Mouse (Mus musculus) small intestine, adult 2 months (tissue): Measurements from ENCODE around the gene Fbxl13. TPM values are rescaled to one million over a fixed set of nuclear protein-coding genes. Genes with fewer than 3 reads are reported as not detected.

Source experiments
- H3K27ac ChIP-seq: fragments of 200-500 bp; 2 replicates; pipeline ENCODE4 v1.5.1; 2012; ENCODE audit warnings: low read depth, low read length, control low read depth, inconsistent platforms; ENCODE audit not compliant: insufficient read depth
- H3K27me3 ChIP-seq: fragments of 200-500 bp; 2 replicates; pipeline ENCODE4 v1.6.1; 2012; ENCODE audit warnings: mild to moderate bottlenecking, moderate library complexity, low read length, inconsistent platforms; ENCODE audit not compliant: control insufficient read depth, insufficient read depth
- H3K36me3 ChIP-seq: fragments of 200-500 bp; 2 replicates; pipeline ENCODE4 v1.6.1; 2012; ENCODE audit warnings: mild to moderate bottlenecking, low read length, control low read depth, inconsistent platforms; ENCODE audit not compliant: control insufficient read depth, insufficient read depth
- H3K4me1 ChIP-seq: fragments of 200-500 bp; 2 replicates; pipeline ENCODE4 v1.6.1; 2012; ENCODE audit warnings: low read length, inconsistent platforms, mixed read lengths; ENCODE audit not compliant: control insufficient read depth, insufficient read depth, insufficient read length
- H3K4me3 ChIP-seq: fragments of 200-500 bp; 2 replicates; pipeline ENCODE4 v1.5.1; 2012; ENCODE audit warnings: low read depth, mild to moderate bottlenecking, control low read depth, inconsistent platforms, low read length, moderate library complexity
- CTCF ChIP-seq: fragments of 200-500 bp; IDR thresholded peaks from 2 replicates; pipeline ENCODE4 v1.5.1; 2012; ENCODE audit warnings: low read depth, mild to moderate bottlenecking, control low read depth, inconsistent platforms, low read length, moderate library complexity, mixed read lengths; ENCODE audit not compliant: insufficient replicate concordance, insufficient read length; ENCODE audit errors: extremely low read depth
- POLR2A ChIP-seq: fragments of 200-500 bp; IDR thresholded peaks from 2 replicates; pipeline ENCODE4 v1.6.1; 2012; ENCODE audit warnings: low read depth, mild to moderate bottlenecking, control low read depth, inconsistent platforms, low read length, moderate library complexity
- WGBS: fragments of 180-500 bp; shearing (Covaris S2); methylation state at CpG from one replicate; pipeline ENCODE4 v1.1.7; 2018; 5-methylcytosine and 5-hydroxymethylcytosine counted together
- polyA plus RNA-seq: library from polyadenylated mRNA; depleted of rRNA; stranded (reverse); fragments of >200 nt; gene quantifications from 2 replicates; pipeline ENCODE4 v1.2.3, GENCODE M21; 2012

Gene Fbxl13
- polyA plus RNA-seq, 1 experiment, result not detected

DNA sequence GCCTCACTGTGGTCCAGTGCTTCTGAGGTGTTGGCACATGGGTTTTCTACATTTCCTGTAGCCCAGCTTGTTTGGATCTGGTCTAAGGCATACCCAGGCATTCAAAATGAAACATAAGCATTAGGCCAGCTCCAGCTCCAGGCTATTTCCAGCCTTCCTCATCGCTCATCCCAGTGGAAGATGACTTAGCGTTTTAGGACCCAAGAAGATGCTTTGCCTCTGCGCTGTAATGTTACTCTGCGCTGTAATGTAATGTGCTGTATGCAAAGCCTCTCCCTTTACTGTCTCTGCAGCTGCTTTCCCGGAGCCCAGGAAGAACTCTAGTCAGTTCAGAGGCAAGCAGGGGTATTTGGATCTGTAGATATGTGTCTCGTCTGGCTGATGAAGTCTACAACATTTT lies 12.6 kb upstream of the Fbxl13 start:
- Histone ChIP-seq H3K27me3 (no peaks in the 10 kb centered on the region), H3K4me1 (no peaks in the 10 kb centered on the region), H3K27ac (no peak overlapping the region), H3K36me3 (peaks cover 21% of the 10 kb centered on the region; the same call in 1 of the 2 replicates), H3K4me3 (no peak overlapping the region)
- 92% methylated on average over 6 of the region's 6 CpGs for WGBS
- TF ChIP-seq POLR2A (no peak), CTCF (no peak)

DNA sequence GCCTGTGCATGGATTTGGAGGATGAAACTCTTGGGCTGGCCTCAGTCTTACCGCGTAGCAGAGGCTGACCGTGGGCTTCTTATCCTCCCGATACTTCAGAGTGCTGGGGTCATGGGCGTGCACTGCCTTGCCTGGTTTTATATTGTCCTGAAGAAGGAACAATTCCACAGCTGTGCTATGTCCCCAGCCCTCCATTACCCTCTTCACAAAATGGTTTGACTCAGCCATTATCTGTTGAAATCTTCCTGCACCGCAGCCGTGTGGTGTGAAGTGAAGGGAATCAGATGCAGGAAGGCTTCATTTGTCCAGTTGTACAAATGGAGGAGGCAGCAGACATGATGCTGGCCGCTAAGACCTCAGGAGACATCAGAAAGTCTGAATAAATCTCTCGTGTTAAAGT lies 11.5 kb upstream of the Fbxl13 start:
- 86% methylated on average over 9 of the region's 9 CpGs for WGBS
- H3K27me3 ChIP-seq, result no peaks in the 10 kb centered on the region
- H3K4me1 ChIP-seq, result no peaks in the 10 kb centered on the region
- no peak overlapping the region for H3K4me3 ChIP-seq
- peaks cover 31% of the 10 kb centered on the region for H3K36me3 ChIP-seq
- no peak for TF ChIP-seq POLR2A
- TF ChIP-seq CTCF, result no peak
- H3K27ac ChIP-seq, result no peak overlapping the region

DNA sequence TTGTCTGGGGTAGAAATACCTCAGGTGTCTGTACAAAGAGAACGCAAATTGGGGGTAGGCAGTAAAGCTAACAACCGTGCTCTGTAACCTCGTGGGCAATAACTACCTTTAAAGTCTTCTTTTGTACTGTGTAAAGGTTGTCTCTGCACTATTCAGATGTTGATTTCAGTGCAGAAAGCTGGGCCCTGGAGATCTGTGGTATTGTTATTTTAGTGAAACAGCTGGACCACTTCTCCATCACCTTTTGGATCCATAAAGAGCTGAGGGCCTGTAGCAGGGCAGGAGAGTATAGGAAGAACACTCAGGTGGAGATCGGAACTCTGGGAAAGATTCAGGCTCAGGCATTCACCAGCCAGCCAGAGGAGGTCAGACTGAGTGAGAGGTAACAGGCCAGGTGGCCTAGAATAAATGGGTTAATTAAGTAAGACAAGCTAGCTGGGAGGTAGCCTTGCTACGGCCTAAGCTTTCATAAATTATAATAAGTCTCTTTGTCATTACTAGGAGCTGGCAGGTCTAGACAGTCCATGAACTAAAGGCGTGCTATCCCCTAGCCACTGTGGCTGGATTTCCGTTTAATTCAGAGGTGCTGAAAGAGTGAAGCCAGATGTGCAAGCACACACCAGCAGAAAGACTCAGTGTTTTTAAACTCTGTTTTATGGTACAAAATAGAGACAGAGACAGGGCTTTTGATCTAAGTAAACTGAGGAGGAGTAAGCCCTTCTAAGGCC lies 6.6 kb upstream of the Fbxl13 start:
- no peaks in the 10 kb centered on the region for H3K4me1 ChIP-seq
- no peaks in the 10 kb centered on the region for H3K27me3 ChIP-seq
- 90% methylated on average over 7 of the region's 7 CpGs for WGBS
- TF ChIP-seq POLR2A (no peak), CTCF (no peak)
- H3K4me3 ChIP-seq, result no peak overlapping the region
- H3K36me3 ChIP-seq, result peaks cover 48% of the 10 kb centered on the region
- H3K27ac ChIP-seq, result no peak overlapping the region

DNA sequence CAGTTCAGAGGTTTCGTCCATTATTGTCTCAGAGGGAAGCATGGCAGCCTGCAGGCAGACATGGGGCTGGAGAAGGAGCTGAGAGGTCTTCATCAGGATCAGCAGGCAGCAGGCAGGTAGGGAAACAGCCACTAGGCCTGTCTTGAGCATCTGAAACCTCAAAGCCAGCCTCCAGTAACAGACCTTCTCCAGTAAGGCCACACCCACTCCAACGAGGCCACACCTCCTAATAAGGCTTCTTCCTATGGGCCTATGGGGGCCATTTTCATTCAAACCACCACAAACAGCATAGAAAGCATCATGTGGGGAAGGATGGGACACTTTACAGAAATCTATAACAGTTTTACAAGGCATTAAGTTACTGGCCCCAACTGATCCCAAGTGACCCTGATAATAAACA lies 5.3 kb upstream of the Fbxl13 start:
- WGBS, result 63% methylated on average over 2 of the region's 2 CpGs
- Histone ChIP-seq H3K27me3 (no peaks in the 10 kb centered on the region), H3K4me3 (no peak overlapping the region), H3K4me1 (no peaks in the 10 kb centered on the region), H3K27ac (no peak overlapping the region), H3K36me3 (peaks cover 48% of the 10 kb centered on the region)
- no peak for TF ChIP-seq POLR2A
- TF ChIP-seq CTCF, result no peak

DNA sequence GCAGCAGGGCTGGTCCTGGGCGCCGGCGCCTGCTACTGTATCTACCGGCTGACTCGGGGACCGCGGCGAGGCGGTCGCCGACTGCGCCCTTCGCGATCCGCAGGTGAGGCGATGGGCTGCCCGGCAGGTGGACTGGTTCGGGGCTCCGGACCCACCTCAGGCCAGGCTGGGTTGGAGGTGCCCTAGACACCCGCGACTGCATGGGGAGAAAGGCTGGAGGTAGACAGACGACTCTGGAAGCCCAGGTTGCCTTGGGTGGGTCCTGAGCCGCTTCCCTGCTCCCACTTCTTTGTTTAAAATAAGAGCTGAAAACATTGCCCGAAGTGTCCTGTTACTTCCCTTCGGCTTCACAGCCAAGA lies 678 bp upstream of the Fbxl13 start:
- WGBS, result under 1% methylated on average over 25 of the region's 25 CpGs

DNA sequence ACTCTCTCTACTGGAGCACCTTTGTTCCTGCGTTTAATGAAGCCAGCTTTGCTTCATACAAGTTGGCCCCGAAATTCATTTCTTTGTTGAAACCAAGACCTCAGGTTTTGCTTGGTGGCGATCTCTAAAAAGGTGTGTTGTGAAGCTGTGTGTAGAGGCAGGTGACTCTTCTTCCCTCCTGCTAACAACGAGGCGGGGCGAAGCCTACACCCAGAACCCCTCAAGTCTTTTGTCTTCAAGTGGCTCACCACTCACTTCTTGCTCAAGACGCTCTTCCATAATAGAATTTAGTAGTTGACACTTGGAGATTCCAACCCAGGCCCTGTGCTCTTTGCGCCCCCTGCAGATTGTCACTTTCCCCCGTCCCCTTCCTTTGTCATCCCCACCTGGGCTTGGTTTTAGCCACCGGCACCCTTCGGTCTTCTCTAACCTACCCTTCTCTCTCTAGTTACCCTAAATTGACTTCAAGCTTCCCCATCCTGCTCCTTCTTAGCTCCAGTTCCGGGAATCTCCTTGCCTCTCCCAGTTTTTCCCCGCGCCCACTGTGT lies 469 bp downstream of the Fbxl13 start:
- Histone ChIP-seq H3K4me3 (peak overlapping the region; percentile 52), H3K36me3 (peaks cover 13% of the 10 kb centered on the region), H3K4me1 (peaks cover 2% of the 10 kb centered on the region; the same call in 1 of the 2 replicates), H3K27me3 (no peaks in the 10 kb centered on the region), H3K27ac (no peak overlapping the region)
- 22% methylated on average over 14 of the region's 14 CpGs for WGBS
- no peak for TF ChIP-seq CTCF

More for the DNA sequence above, 678 bp upstream of the Fbxl13 start:
- peaks cover 21% of the 10 kb centered on the region for H3K36me3 ChIP-seq
- TF ChIP-seq POLR2A, result no peak
- no peak for TF ChIP-seq CTCF
- no peaks in the 10 kb centered on the region for H3K27me3 ChIP-seq
- peak overlapping the region; percentile 93 for H3K4me3 ChIP-seq
- peaks cover 2% of the 10 kb centered on the region; the same call in 1 of the 2 replicates for H3K4me1 ChIP-seq
- peak overlapping the region; percentile 50; the same call in 1 of the 2 replicates for H3K27ac ChIP-seq

DNA sequence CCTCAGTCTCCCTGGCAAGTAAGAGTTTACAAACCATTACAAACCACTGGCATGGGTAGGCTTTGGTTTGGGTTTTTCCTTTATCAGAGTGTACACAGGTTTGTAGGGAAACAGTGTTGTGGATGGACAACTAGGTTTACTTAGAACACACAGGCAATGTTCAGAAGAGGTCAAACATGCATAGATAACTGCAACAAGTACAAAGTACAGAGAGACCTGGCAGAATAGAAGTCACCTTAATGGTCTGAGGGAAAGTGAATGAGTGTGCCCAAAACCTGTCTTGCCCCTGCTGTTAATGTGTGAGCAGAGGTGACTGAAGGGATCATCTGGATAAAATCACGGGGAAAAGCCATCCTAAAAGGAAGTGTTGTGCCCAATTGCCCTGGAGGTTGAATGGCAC lies 1.8 kb downstream of the Fbxl13 start:
- Histone ChIP-seq H3K27ac (no peak overlapping the region), H3K27me3 (no peaks in the 10 kb centered on the region), H3K36me3 (peaks cover 2% of the 10 kb centered on the region; the same call in 1 of the 2 replicates), H3K4me3 (no peak overlapping the region), H3K4me1 (peaks cover 2% of the 10 kb centered on the region; the same call in 1 of the 2 replicates)
- WGBS, result 8% methylated on average over 1 of the region's 1 CpGs
- TF ChIP-seq POLR2A (no peak), CTCF (no peak)
